Mouse (Mus musculus): Measurements from ENCODE around the gene Klrb1c.

GRCm38 (mm10) chr6:128765211-128765610 is 23.8 kb downstream of the Klrb1c start:
- TF ChIP-seq CTCF (IDR thresholded peaks at IDR 0.05; ENCODE audit: low read depth, low read length): no peak
- no peak for TF ChIP-seq POLR2A (IDR thresholded peaks at IDR 0.05; ENCODE audit: borderline replicate concordance, low read depth, low read length)

Data from bone marrow macrophage, adult 2 months (primary cell).